Mouse (Mus musculus) stomach, postnatal 0 days (tissue): ENCODE measurements around the gene Abcg1. TPM values are rescaled to one million over a fixed set of nuclear protein-coding genes. Genes with fewer than 3 reads are reported as not detected.

Experiments used
- ATAC-seq: fragments of 200-750 bp; cut with Nextera tagmentation; 2 replicates; pipeline ENCODE4 v1.8.0; 2017; ENCODE audit not compliant: low FRiP score, low TSS enrichment
- DNase-seq: peaks from one replicate; pipeline ENCODE4 v3.0.0-alpha.2; 2016; ENCODE audit warnings: low spot score
- H3K27ac ChIP-seq: fragments of 300-500 bp; sonication (generic); replicated peaks from 2 replicates; pipeline ENCODE4 v1.5.1; 2014; ENCODE audit warnings: mild to moderate bottlenecking, control low read depth
- H3K27me3 ChIP-seq: fragments of 300-500 bp; sonication (generic); 2 replicates; pipeline ENCODE4 v1.6.1; 2014; ENCODE audit warnings: low read length; ENCODE audit not compliant: control insufficient read depth, insufficient read depth
- H3K36me3 ChIP-seq: fragments of 300-500 bp; sonication (generic); 2 replicates; pipeline ENCODE4 v1.6.1; 2014; ENCODE audit warnings: low read length, mixed read lengths; ENCODE audit not compliant: control insufficient read depth, insufficient read depth
- H3K4me1 ChIP-seq: fragments of 300-500 bp; sonication (generic); replicated peaks from 2 replicates; pipeline ENCODE4 v1.6.1; 2014; ENCODE audit warnings: antibody characterized with exemption; ENCODE audit not compliant: control insufficient read depth, insufficient read depth
- H3K4me2 ChIP-seq: fragments of 300-500 bp; sonication (generic); replicated peaks from 2 replicates; pipeline ENCODE4 v1.6.1; 2014; ENCODE audit warnings: low read depth, mild to moderate bottlenecking, control low read depth, moderate library complexity
- H3K4me3 ChIP-seq: fragments of 300-500 bp; sonication (generic); 2 replicates; pipeline ENCODE4 v1.5.1; 2014; ENCODE audit warnings: low read depth, low read length, control low read depth
- H3K9ac ChIP-seq: fragments of 300-500 bp; sonication (generic); 2 replicates; pipeline ENCODE4 v1.6.1; 2014; ENCODE audit warnings: mild to moderate bottlenecking, low read length, control low read depth, mixed read lengths
- H3K9me3 ChIP-seq: fragments of 300-500 bp; sonication (generic); 2 replicates; pipeline ENCODE4 v1.6.1; 2016; ENCODE audit warnings: low read length; ENCODE audit not compliant: control insufficient read depth
- CTCF ChIP-seq: IDR thresholded peaks from 2 replicates; pipeline ENCODE4 v1.5.1; 2016; ENCODE audit warnings: antibody characterized with exemption, low read depth, mild to moderate bottlenecking, moderate library complexity
- EP300 ChIP-seq: optimal IDR thresholded peaks from 2 replicates; pipeline ENCODE3; 2016; ENCODE audit warnings: antibody characterized with exemption
- WGBS: fragments of 180-500 bp; shearing (Covaris S2); extraction: QIAGEN DNeasy Blood & Tissue Kit; methylation state at CpG from one replicate; pipeline ENCODE4 v1.1.7; 2014; 5-methylcytosine and 5-hydroxymethylcytosine counted together
- polyA plus RNA-seq: library from polyadenylated mRNA; unstranded; fragments of >200 nt; fragmentation: Nextera tagmentation; extraction: Ambion mirVana; gene quantifications from 2 replicates; pipeline ENCODE4 v1.2.1, GENCODE M21; 2015

The Abcg1 gene
- polyA plus RNA-seq, 1 experiment from 2014 or later, result 11.1 TPM

DNA sequence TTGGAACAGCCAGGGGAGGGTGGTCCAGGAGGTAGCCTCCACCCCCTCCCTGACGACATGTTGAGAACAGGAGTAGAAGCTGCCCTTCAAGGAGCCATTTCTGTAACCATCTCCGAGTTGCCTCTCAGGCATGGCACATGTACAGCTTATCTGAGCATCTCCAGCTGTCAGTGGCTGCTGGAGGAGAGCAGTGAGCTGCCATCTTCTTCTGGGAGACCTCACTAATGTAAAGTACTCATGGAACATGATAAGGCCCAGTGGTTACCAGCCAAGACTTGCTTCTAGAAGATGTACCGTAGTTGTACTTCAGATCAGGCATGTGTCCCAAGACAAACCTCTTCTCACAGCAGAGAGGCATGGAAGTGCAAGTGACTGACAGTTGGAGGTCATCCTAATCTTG is 28.0 kb downstream of the Abcg1 start:
- Histone ChIP-seq H3K27ac (no peak overlapping the region), H3K4me1 (0 out of 2 replicates have a peak, but pooled peaks cover 7% of the 10 kb centered on the region), H3K9ac (no peak overlapping the region), H3K4me3 (no peak overlapping the region), H3K4me2 (no peak overlapping the region), H3K36me3 (no peaks in the 10 kb centered on the region), H3K9me3 (no peaks in the 10 kb centered on the region), H3K27me3 (no peaks in the 10 kb centered on the region)
- DNase-seq (no peak), ATAC-seq (no peak)
- no peak for TF ChIP-seq CTCF
- TF ChIP-seq EP300, result no peak
- WGBS, result 86% methylated on average over 3 of the region's 3 CpGs

GRCm38 (mm10) chr17:31086196-31086595 is 28.7 kb downstream of the Abcg1 start:
- DNase-seq (no peak), ATAC-seq (no peak)
- Histone ChIP-seq H3K4me3 (no peak overlapping the region), H3K27ac (no peak overlapping the region), H3K9me3 (no peaks in the 10 kb centered on the region), H3K9ac (no peak overlapping the region), H3K4me2 (no peak overlapping the region), H3K27me3 (no peaks in the 10 kb centered on the region), H3K36me3 (no peaks in the 10 kb centered on the region), H3K4me1 (0 out of 2 replicates have a peak, but pooled peaks cover 7% of the 10 kb centered on the region)
- 80% methylated on average over 7 of the region's 7 CpGs for WGBS
- TF ChIP-seq CTCF, result no peak
- no peak for TF ChIP-seq EP300

- TF ChIP-seq EP300 (no peak), CTCF (peak; percentile 35)
- H3K4me1 ChIP-seq, result 0 out of 2 replicates have a peak, but pooled peaks cover 7% of the 10 kb centered on the region
- no peaks in the 10 kb centered on the region for H3K9me3 ChIP-seq
- H3K9ac ChIP-seq, result no peak overlapping the region
- no peak overlapping the region for H3K27ac ChIP-seq
- no peaks in the 10 kb centered on the region for H3K27me3 ChIP-seq
- H3K36me3 ChIP-seq, result no peaks in the 10 kb centered on the region
- H3K4me2 ChIP-seq, result no peak overlapping the region
- no peak overlapping the region for H3K4me3 ChIP-seq
- ATAC-seq (no peak), DNase-seq (no peak)
- 51% methylated on average over 5 of the region's 5 CpGs for WGBS
These were observed 31.2 kb downstream of the Abcg1 start for GRCm38 (mm10) chr17:31088711-31089110.

- Histone ChIP-seq H3K36me3 (no peaks in the 10 kb centered on the region; the same call in 1 of the 2 replicates), H3K27ac (no peak overlapping the region), H3K9me3 (no peaks in the 10 kb centered on the region), H3K9ac (no peak overlapping the region), H3K4me1 (0 out of 2 replicates have a peak, but pooled peaks cover 7% of the 10 kb centered on the region), H3K27me3 (no peaks in the 10 kb centered on the region), H3K4me2 (no peak overlapping the region), H3K4me3 (no peak overlapping the region)
- DNase-seq (no peak), ATAC-seq (no peak)
- TF ChIP-seq CTCF, result no peak
- TF ChIP-seq EP300, result no peak
- 57% methylated on average over 8 of the region's 8 CpGs for WGBS
These were observed 32.4 kb downstream of the Abcg1 start for GRCm38 (mm10) chr17:31089848-31090247.

GRCm38 (mm10) chr17:31091023-31091735 is 33.7 kb downstream of the Abcg1 start:
- Histone ChIP-seq H3K27ac (no peak overlapping the region), H3K4me1 (0 out of 2 replicates have a peak, but pooled peaks cover 7% of the 10 kb centered on the region), H3K9me3 (no peaks in the 10 kb centered on the region), H3K4me3 (no peak overlapping the region), H3K36me3 (no peaks in the 10 kb centered on the region; the same call in 1 of the 2 replicates), H3K4me2 (no peak overlapping the region), H3K9ac (no peak overlapping the region), H3K27me3 (no peaks in the 10 kb centered on the region)
- 35% methylated on average over 13 of the region's 13 CpGs for WGBS
- no peak for TF ChIP-seq CTCF
- TF ChIP-seq EP300, result no peak
- no peak for ATAC-seq
- no peak for DNase-seq

- no peaks in the 10 kb centered on the region for H3K4me1 ChIP-seq
- no peaks in the 10 kb centered on the region for H3K27me3 ChIP-seq
- H3K36me3 ChIP-seq, result no peaks in the 10 kb centered on the region; the same call in 1 of the 2 replicates
- H3K4me3 ChIP-seq, result no peak overlapping the region
- H3K4me2 ChIP-seq, result no peak overlapping the region
- TF ChIP-seq CTCF, result no peak
- TF ChIP-seq EP300, result no peak
- ATAC-seq, result no peak
- DNase-seq, result no peak
- no peak overlapping the region for H3K9ac ChIP-seq
- H3K27ac ChIP-seq, result no peak overlapping the region
- 68% methylated on average over 5 of the region's 5 CpGs for WGBS
- H3K9me3 ChIP-seq, result no peaks in the 10 kb centered on the region
These were observed 37.3 kb downstream of the Abcg1 start for GRCm38 (mm10) chr17:31094781-31095180.
